Mouse (Mus musculus) c-Kit-positive CD71-negative TER-119-negative erythroid progenitor cells, embryonic 14.5 days (primary cell): ENCODE data around the gene Gm6793.

Experiments used
- DNase-seq: peaks from one replicate; pipeline ENCODE4 v3.0.0-alpha.2; 2013; ENCODE audit warnings: low read depth

Gm6793 gene

DNA sequence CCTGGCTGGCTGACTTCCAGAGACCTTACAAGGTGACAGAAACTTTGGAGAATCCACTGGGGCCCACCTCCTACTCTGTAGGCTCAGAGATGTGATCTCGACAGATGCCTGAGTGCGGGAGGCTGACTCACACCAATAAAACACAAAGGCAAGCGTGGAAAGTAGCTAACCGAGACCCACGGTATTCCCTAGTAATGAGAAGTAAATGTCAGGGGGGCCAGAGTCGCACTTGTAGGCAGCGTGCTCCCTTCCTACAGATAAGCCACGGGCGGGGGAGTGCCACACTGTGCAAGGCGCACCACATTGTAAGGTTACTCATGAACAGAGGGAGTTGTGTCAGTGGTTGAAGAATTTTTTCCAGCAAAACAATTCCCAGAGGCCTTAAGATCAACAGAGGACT lies 30.3 kb downstream of the Gm6793 start:
- DNase-seq: no peak

DNA sequence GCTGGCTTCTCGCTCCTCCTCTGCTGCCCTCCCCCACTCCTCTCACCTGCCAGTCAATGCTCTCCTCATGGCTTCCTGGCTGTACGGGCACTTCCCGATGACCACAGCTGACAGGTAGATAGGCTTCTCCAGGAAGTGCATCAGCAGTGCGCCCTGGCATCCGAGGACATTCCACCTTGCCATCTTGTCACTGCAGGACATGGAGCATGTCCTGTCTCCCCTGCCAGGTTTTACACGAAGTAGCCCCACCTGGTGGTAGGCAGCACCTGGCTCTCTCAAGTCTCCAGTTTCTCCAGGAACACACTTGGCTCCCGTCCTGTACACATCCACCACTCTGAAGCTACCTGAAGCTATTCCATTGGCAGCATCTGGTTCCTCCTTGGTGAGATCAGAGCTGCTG lies 32.7 kb downstream of the Gm6793 start:
- DNase-seq: no peak

DNA sequence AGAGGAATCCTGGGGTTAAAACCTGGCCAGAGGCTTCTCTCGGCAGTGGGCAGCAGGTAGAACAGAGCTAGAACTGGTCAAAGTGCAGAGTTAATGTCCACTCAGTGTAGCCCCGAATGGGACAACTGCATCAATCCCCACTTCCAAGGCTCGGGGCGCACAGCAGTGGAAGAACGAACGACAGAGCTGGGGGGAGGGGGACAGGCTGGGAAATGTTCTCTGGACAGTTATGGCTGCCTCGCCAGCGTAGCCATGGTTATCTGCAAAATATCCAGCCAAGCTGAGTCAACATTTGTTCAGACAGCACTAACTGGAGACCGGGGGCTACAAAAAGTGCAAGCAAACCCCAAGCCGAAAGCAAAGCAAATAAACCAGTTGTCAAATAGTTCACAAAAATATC lies 36.7 kb downstream of the Gm6793 start:
- no peak for DNase-seq

DNA sequence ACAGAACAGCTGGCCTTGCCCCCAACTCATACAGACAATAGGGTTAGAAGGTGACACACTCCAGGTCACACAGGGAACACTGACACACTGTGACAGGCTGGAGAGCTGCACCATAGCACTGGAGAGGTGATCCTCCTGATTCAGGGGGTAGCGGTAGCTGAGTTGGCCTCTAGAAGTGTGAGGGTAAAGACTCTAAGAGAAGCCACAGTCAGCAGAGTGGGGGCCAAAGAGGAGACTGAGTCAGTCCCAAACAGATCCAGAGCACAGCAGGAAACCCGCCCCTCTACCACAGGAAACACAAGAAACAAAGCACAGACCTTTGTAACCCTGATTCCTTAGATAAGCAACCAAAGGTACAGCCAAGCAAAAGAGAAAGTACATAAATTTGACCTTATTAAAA lies 38.5 kb downstream of the Gm6793 start:
- no peak for DNase-seq

DNA sequence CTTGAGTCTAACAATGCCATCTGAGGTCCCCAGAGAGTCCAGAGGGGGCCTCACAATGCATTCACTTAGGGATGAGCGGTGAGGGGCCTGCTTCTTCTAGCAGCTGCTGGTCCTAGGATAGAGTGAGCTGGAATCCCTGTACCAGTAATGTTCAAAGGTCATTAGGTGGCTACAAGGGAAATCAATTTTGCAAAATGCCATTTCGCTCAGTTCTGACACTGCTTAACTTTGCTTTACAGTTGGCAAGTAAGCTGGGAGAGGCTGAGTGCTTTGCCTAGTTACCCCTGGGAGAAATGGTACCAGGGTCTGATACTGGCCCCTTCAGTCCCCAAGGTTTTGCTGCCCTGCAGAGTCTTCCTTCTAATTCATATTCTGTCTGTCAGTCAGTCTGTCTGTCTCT lies 39.1 kb downstream of the Gm6793 start:
- no peak for DNase-seq

DNA sequence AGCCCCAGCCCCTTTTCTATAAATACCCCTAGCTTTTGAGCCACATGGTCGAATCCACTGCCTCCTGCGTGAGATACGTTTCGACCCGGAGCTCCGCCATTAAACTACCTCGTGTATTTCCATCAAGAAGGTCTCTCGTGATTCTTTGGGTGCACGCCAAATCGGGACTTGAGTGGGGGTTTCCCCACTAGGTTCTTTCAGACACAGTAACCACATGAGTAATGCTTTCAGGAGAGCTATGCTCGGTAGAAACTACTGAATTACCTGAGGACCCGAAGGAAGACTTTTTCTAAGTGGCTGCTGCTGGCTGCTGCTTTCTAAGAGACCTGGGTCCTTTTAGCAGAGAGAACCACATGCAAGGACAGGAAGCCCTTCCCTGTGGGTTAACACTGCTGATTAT lies 40.7 kb downstream of the Gm6793 start:
- no peak for DNase-seq

DNA sequence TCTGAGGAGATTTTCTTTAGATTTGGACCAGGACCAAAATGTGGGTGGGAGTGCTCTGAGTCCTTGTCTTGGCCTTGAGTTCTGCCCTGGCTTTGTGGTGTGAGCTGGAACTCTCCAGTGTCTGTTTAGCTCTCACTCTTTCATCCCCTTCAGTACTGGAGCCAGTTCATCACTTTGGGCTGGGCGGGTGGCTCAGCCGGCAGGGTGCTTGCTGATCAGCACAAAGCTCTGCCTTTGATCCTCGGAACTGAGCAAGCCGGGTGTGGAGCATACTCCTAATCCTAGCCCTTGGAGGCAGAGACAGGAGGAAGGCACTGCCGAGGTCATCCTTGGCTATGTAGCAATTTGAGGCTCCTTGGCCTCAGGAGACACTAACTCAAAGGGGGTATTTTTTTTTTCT lies 45.8 kb downstream of the Gm6793 start:
- no peak for DNase-seq

DNA sequence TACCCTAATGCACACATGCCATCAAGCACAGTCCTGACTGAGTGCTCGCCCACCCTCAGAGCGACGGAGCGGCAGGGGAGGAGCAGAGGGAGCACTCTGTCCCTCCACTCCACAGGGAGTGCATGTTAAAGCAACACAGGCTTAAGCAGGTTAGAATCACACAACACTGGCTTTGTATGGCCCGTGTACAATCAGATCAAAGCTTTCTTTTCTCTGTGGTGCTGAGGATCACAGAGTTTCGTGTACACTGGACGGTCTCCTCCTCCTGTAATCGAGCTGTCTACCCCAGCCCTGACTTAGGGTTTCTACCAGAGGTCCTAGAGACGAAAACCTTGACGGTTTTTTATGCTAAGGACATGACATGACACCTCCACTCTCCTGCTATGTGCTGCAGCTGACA lies 46.3 kb downstream of the Gm6793 start:
- no peak for DNase-seq

DNA sequence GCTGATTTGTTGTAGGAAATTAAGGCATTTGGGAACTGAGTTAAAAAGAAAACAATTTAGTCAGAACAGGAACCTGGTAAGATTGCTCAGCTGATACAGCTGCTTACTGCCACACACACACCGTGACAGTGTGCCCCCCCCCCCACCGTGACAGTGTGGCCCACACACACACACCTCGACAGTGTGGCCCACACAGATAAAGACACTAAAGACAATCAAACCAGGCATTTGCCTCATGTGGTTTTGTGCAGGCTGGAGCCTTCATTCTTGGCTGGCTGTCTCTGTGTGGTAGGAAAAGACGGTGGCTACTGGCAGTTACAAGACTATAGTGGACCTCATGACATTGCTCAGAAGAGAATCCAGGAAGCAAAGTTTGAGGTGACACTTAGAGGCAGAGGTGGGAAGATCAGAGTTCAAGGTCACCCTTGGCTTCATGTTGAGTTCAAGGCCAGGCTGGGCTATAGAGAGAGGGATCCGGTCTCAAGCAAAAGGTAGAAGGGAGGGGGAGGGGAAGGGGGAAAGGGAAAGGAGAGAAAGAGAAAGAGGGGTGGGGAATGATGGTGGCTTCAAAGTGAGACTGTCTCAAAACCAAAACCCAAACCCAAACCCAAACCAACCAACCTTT lies 47.5 kb downstream of the Gm6793 start:
- DNase-seq: no peak

DNA sequence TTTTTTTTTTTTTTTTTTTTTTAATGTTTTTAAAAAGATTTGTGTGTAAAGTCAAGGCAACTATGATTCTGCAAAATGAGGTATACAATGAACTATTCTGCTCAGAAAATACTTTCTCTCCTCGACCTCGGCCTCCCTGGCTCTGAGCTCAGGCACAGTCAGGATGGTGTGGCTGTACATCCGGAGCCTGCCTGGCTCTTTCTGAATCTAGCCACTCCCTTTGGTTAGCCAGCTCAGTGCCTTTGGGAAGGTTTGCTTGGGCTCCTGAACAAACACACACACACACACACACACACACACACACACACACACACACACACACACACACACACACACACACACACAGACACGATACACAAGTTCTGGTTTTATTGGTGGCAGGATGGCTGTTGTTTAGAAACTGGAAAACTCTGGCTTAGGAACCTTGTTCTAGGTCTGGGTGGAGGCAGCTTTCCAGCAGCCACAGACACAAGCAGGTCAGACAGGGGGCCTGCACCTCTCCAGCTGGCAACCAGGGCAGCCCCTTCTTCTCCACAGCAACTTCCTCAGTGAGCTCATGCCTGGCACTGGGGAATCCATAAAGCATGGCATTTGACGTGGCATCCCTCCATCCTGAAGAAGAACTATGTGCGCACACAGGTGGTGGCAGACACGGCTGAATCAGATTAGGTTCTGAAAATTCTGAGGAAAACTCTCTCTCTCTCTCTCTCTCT lies 49.8 kb downstream of the Gm6793 start:
- no peak for DNase-seq

DNA sequence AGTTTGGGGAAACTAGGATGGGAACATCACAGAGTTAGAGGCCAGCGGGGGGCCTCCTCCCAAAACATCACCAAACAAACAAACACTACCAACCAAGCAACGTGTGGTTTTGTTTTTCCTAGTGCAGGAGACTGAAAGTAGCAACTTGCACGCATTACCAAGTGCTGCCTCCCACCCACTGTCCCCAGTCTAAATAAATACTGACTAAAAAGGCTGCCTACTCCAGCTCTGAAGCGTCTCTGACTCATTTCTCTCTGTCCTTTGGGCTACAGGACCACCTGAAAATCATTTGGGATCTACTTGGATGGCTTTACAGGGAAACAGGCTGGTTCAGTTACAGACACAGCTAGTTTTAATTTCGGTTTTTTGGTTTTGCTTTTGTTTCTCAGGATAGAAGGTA lies 50.5 kb downstream of the Gm6793 start:
- DNase-seq: no peak

DNA sequence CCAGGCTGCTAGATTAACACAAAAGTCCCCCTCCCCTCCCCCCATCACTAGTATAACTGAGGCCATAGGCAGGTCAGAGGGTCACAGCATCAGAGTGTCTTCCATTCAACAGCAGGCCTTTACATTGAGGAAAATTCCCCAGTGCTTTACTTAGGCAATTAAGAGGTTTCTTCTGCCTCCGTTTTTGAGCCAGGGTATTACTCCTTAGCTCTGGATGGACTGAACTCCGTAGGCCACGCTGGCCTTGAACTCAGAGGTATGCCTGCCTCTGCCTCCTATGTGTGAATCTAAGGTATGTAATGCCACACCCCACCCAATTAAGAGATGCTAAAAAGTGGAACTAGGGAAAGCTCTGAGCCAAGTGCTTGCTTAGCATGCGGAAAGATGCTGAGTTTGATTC lies 51.3 kb downstream of the Gm6793 start:
- no peak for DNase-seq
